Comparison of ENCODE assay signal across 21 mouse cellular contexts in genomic region chr19:40518706-40519105, GRCm38 (mm10).
"Had no signal": no experiment of that assay in that cellular context is flagged by ENCODE, and none has a peak within 500 bp of the region (broad histone marks: within the 10 kb centered on the region; RNA-seq: fewer than 3 reads in every experiment).

No protein-coding gene starts in this region.

- H3K9me3 ChIP-seq: lung, embryonic 15.5 days; megakaryocyte, embryonic 14.5 days; midbrain, embryonic 12.5 days; neural tube, embryonic 13.5 days; neural tube, embryonic 15.5 days had no signal

- H3K27ac ChIP-seq: lung, embryonic 15.5 days; macrophage; midbrain, embryonic 12.5 days; neural tube, embryonic 13.5 days; neural tube, embryonic 15.5 days had no signal

- H3K36me3 ChIP-seq: lung, embryonic 15.5 days; midbrain, embryonic 12.5 days; neural tube, embryonic 13.5 days; neural tube, embryonic 15.5 days had no signal

- H3K9ac ChIP-seq: lung, embryonic 15.5 days; midbrain, embryonic 12.5 days; neural tube, embryonic 13.5 days; neural tube, embryonic 15.5 days had no signal

- H3K27me3 ChIP-seq: lung, embryonic 15.5 days; midbrain, embryonic 12.5 days; neural tube, embryonic 13.5 days; neural tube, embryonic 15.5 days had no signal

- H3K4me2 ChIP-seq: lung, embryonic 15.5 days; midbrain, embryonic 12.5 days; neural tube, embryonic 13.5 days; neural tube, embryonic 15.5 days had no signal

- ATAC-seq: lung, postnatal 0 days; midbrain, embryonic 16.5 days had no signal

- H3K4me3 ChIP-seq: lung, embryonic 15.5 days; megakaryocyte, embryonic 14.5 days; midbrain, embryonic 12.5 days; myocyte; neural tube, embryonic 13.5 days; neural tube, embryonic 15.5 days had no signal

- H3K4me1 ChIP-seq: midbrain, embryonic 12.5 days; neural tube, embryonic 13.5 days; neural tube, embryonic 15.5 days had no signal

- DNase-seq: lung, adult 2 months; lung, postnatal 14 days; lung, postnatal 36 days; midbrain, embryonic 14.5 days; retina, postnatal 1 day; right cerebral cortex, adult 18-20 months; right cerebral cortex, postnatal 25 days; right cerebral cortex, postnatal 4 days; spleen, adult 18-20 months; thymus, adult 18-20 months; thymus, postnatal 14 days; thymus, postnatal 36 days had no signal
